ENCODE assay signal across 8 mouse cellular contexts in the genomic region with DNA sequence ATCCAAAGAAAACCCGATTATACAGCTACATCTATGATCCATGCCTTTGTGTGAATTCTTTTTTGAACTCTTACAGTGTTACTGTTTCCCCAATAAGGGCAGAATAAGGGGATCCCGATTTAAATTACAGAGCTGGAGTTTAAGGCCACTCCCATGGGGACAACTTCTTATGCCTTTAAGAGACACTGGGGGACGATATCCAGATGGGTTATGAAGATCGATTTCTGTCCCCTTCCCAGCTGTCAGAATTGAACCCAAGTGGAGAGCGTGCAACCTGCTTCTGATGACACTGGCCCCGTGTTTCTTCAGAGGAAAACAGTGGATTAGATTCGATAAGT. TPM values are rescaled to one million over a fixed set of nuclear protein-coding genes. Genes with fewer than 3 reads are reported as not detected.
DNase-seq lines count a peak whose midpoint lies in the region; ATAC-seq and TF ChIP-seq lines count a peak whose summit lies in the region.

No protein-coding gene starts in this region.

- 19% methylated on average over 7 of the region's 7 CpGs for WGBS in lung, embryonic 16.5 days
- WGBS in limb, embryonic 14.5 days = 26% methylated on average over 7 of the region's 7 CpGs
- 26% methylated on average over 7 of the region's 7 CpGs for WGBS in stomach, embryonic 14.5 days

- H3K27ac ChIP-seq in lung, embryonic 16.5 days (ENCODE audit: low read length) = no peak overlapping the region
- no peak overlapping the region for H3K27ac ChIP-seq in limb, embryonic 14.5 days (replicated peaks; ENCODE audit: low read depth, low read length)
- no peak overlapping the region for H3K27ac ChIP-seq in stomach, embryonic 14.5 days (ENCODE audit: low read length)

- DNase-seq in lung, postnatal 4 days = no peak
- peak; percentile 3 for DNase-seq in limb, embryonic 14.5 days (ENCODE audit: low spot score)
- no peak for DNase-seq in right cerebral cortex, postnatal 4 days
- DNase-seq in yolk sac, embryonic 10.5 days (ENCODE audit: low spot score) = no peak
- DNase-seq in layer of hippocampus, postnatal 10 days (ENCODE audit: low spot score in 2 of 2) = no peak

- peak overlapping the region; percentile 68 for H3K4me3 ChIP-seq in lung, embryonic 16.5 days (ENCODE audit: low read length)
- peak overlapping the region; percentile 55 for H3K4me3 ChIP-seq in limb, embryonic 14.5 days (replicated peaks; ENCODE audit: low read length)
- peak overlapping the region; percentile 51 for H3K4me3 ChIP-seq in stomach, embryonic 14.5 days (ENCODE audit: low read depth, low read length)

- no peak for TF ChIP-seq POLR2A in limb, embryonic 14.5 days (IDR thresholded peaks at IDR 0.05; ENCODE audit: borderline replicate concordance, extremely low read depth, insufficient read depth, insufficient read length)

- no peaks in the 10 kb centered on the region for H3K36me3 ChIP-seq in lung, embryonic 16.5 days (ENCODE audit: control insufficient read depth, insufficient read depth, low read length)
- no peaks in the 10 kb centered on the region for H3K36me3 ChIP-seq in limb, embryonic 14.5 days (ENCODE audit: control insufficient read depth, insufficient read depth, low read length)
- H3K36me3 ChIP-seq in stomach, embryonic 14.5 days (ENCODE audit: control insufficient read depth, insufficient read depth, low read length) = no peaks in the 10 kb centered on the region

- H3K27me3 ChIP-seq in lung, embryonic 16.5 days (ENCODE audit: control insufficient read depth, insufficient read depth, low read depth, low read length) = no peaks in the 10 kb centered on the region
- no peaks in the 10 kb centered on the region for H3K27me3 ChIP-seq in limb, embryonic 14.5 days (ENCODE audit: control insufficient read depth, insufficient read depth, low read length)
- H3K27me3 ChIP-seq in stomach, embryonic 14.5 days (ENCODE audit: control insufficient read depth, insufficient read depth, low read length) = no peaks in the 10 kb centered on the region

- peak overlapping the region; percentile 30; the same call in 1 of the 2 replicates for H3K9ac ChIP-seq in lung, embryonic 16.5 days (ENCODE audit: low read length)
- peak overlapping the region; percentile 45; the same call in 1 of the 2 replicates for H3K9ac ChIP-seq in limb, embryonic 14.5 days (ENCODE audit: low read depth, low read length, severe bottlenecking)
- no peak overlapping the region for H3K9ac ChIP-seq in stomach, embryonic 14.5 days (replicated peaks; ENCODE audit: low read depth, low read length)

- H3K4me2 ChIP-seq in lung, embryonic 16.5 days (ENCODE audit: low read depth, low read length) = peak overlapping the region; percentile 49
- peak overlapping the region; percentile 45 for H3K4me2 ChIP-seq in limb, embryonic 14.5 days (replicated peaks; ENCODE audit: low read depth, low read length, severe bottlenecking)
- peak overlapping the region; percentile 34 for H3K4me2 ChIP-seq in stomach, embryonic 14.5 days (replicated peaks; ENCODE audit: low read depth, low read length)

- peak; percentile 24 for ATAC-seq in lung, embryonic 16.5 days (ENCODE audit: low read depth)
- peak; percentile 61 for ATAC-seq in erythroblast, adult 5-6 weeks (replicated peaks; ENCODE audit: low FRiP score, poor library complexity, severe bottlenecking)
- no peak; the same call in 1 of the 2 replicates for ATAC-seq in limb, embryonic 14.5 days (ENCODE audit: low FRiP score, low read depth)
- no peak for ATAC-seq in stomach, embryonic 14.5 days (ENCODE audit: insufficient number of reproducible peaks, insufficient read depth, low FRiP score, low read depth)

- H3K4me1 ChIP-seq in lung, embryonic 16.5 days (replicated peaks; ENCODE audit: control insufficient read depth, insufficient read depth, low read length) = no peaks in the 10 kb centered on the region
- peaks cover 5% of the 10 kb centered on the region; the same call in 1 of the 2 replicates for H3K4me1 ChIP-seq in limb, embryonic 14.5 days (ENCODE audit: control insufficient read depth, insufficient read depth, low read length)
- no peaks in the 10 kb centered on the region for H3K4me1 ChIP-seq in stomach, embryonic 14.5 days (ENCODE audit: control insufficient read depth, insufficient read depth, low read length)

- H3K9me3 ChIP-seq in lung, embryonic 16.5 days (ENCODE audit: control insufficient read depth, low read length) = no peaks in the 10 kb centered on the region
- H3K9me3 ChIP-seq in limb, embryonic 14.5 days (ENCODE audit: control insufficient read depth, low read length) = no peaks in the 10 kb centered on the region
- no peaks in the 10 kb centered on the region for H3K9me3 ChIP-seq in stomach, embryonic 14.5 days (ENCODE audit: control insufficient read depth, low read depth, low read length)

RNA-seq across cellular contexts. Expression of a gene that starts 0.3 kb away (rescaled TPM):
- 11.7 and 13.0 TPM in 2 replicates for polyA plus RNA-seq in lung, embryonic 16.5 days (2015; fragmentation: Nextera tagmentation; extraction: Ambion mirVana)
- total RNA-seq in erythroblast, adult 5-6 weeks (2015; ENCODE audit: low replicate concordance) = 2.9 and 7.7 TPM in 2 replicates
- total RNA-seq in erythroblast, adult 5-6 weeks (2017; ENCODE audit: low replicate concordance) = 1.4 and 1.9 TPM in 2 replicates
- polyA plus RNA-seq in limb, embryonic 14.5 days (2012; rRNA removed) = 16.1 and 17.0 TPM in 2 replicates
- polyA plus RNA-seq in limb, embryonic 14.5 days (2014; fragmentation: Nextera tagmentation; extraction: Ambion mirVana) = 11.8 and 13.1 TPM in 2 replicates
- polyA plus RNA-seq in stomach, embryonic 14.5 days (2014; fragmentation: Nextera tagmentation; extraction: Ambion mirVana) = 11.9 and 12.4 TPM in 2 replicates
- 10 to 100 TPM; 99.6 to 99.7 TPM for total RNA-seq in layer of hippocampus, postnatal 10 days (2021)

RNA-seq across cellular contexts. Expression of a gene that starts 11.4 kb away (rescaled TPM):
- 23.1 and 27.6 TPM in 2 replicates for polyA plus RNA-seq in lung, embryonic 16.5 days (2015; fragmentation: Nextera tagmentation; extraction: Ambion mirVana)
- 6.5 and 10.9 TPM in 2 replicates for total RNA-seq in erythroblast, adult 5-6 weeks (2015; ENCODE audit: low replicate concordance)
- total RNA-seq in erythroblast, adult 5-6 weeks (2017; ENCODE audit: low replicate concordance) = 5.9 and 6.8 TPM in 2 replicates
- 17.6 and 17.9 TPM in 2 replicates for polyA plus RNA-seq in limb, embryonic 14.5 days (2012; rRNA removed)
- 21.1 and 24.1 TPM in 2 replicates for polyA plus RNA-seq in limb, embryonic 14.5 days (2014; fragmentation: Nextera tagmentation; extraction: Ambion mirVana)
- polyA plus RNA-seq in stomach, embryonic 14.5 days (2014; fragmentation: Nextera tagmentation; extraction: Ambion mirVana) = 28.8 and 29.5 TPM in 2 replicates
- total RNA-seq in layer of hippocampus, postnatal 10 days (2021) = 10 to 100 TPM; 35.0 to 37.1 TPM

RNA-seq across cellular contexts. Expression of a gene that starts 59.8 kb away (rescaled TPM):
- polyA plus RNA-seq in lung, embryonic 16.5 days (2015; fragmentation: Nextera tagmentation; extraction: Ambion mirVana) = not detected in 2 replicates
- not detected in 2 replicates for total RNA-seq in erythroblast, adult 5-6 weeks (2015; ENCODE audit: low replicate concordance)
- total RNA-seq in erythroblast, adult 5-6 weeks (2017; ENCODE audit: low replicate concordance) = 0.84 TPM in 1 of 2 replicates, not detected in the other
- 0.14 TPM in 1 of 2 replicates, not detected in the other for polyA plus RNA-seq in limb, embryonic 14.5 days (2012; rRNA removed)
- polyA plus RNA-seq in limb, embryonic 14.5 days (2014; fragmentation: Nextera tagmentation; extraction: Ambion mirVana) = not detected in 2 replicates
- polyA plus RNA-seq in stomach, embryonic 14.5 days (2014; fragmentation: Nextera tagmentation; extraction: Ambion mirVana) = not detected in 2 replicates
- not detected for total RNA-seq in layer of hippocampus, postnatal 10 days (2021)

Comparison
In these comparisons a context has a peak if more than half of its experiments do, and no peak if none do; other contexts are left out.
1. ATAC-seq: peak in lung, embryonic 16.5 days (single experiment) and erythroblast, adult 5-6 weeks (single experiment); none in limb, embryonic 14.5 days (single experiment) and stomach, embryonic 14.5 days (single experiment).
2. Peak in every context shown above with its lines, with median percentiles within 50 percentile points of each other: H3K4me2 ChIP-seq and H3K4me3 ChIP-seq.